Mouse (Mus musculus) mouse embryonic stem cell (cell line): ENCODE data around the gene Bmp2k.

Experiments
- in situ Hi-C, 2 experiments: fragments of 300-500 bp; cut with MboI; formaldehyde crosslinking; loops; 1 replicate in 1 of 2; 3 replicates in 1 of 2; pipeline ENCODE4 v1.14.3; 2019 to 2020; ENCODE audit warnings: low sequenced_read_pairs in 2 of 2, low pct_unique_long_range_greater_than_20kb in 1 of 2, mixed read lengths in 1 of 2; ENCODE audit not compliant: unreplicated experiment in 1 of 2

The Bmp2k gene

GRCm38 (mm10) chr5:97081481-97081880, 84.0 kb downstream of the Bmp2k start:
- in situ Hi-C loops: no loop called here

GRCm38 (mm10) chr5:97083701-97084100, 86.2 kb downstream of the Bmp2k start:
- in situ Hi-C loops: no loop called here

- in situ Hi-C loops: no loop called here
These were observed 87.1 kb downstream of the Bmp2k start for GRCm38 (mm10) chr5:97084541-97084940.

- in situ Hi-C loops: no loop called here
These were observed 87.6 kb downstream of the Bmp2k start for GRCm38 (mm10) chr5:97085071-97085470.

- in situ Hi-C loops: no loop called here
These were observed 89.6 kb downstream of the Bmp2k start for GRCm38 (mm10) chr5:97087030-97087630.

GRCm38 (mm10) chr5:97087746-97088145, 90.3 kb downstream of the Bmp2k start:
- in situ Hi-C loops: no loop called here

- in situ Hi-C loops: no loop called here
These were observed 90.7 kb downstream of the Bmp2k start for GRCm38 (mm10) chr5:97088231-97088630.

- in situ Hi-C loops: no loop called here
These were observed 91.9 kb downstream of the Bmp2k start for GRCm38 (mm10) chr5:97089426-97089825.

- in situ Hi-C loops: no loop called here
These were observed 92.7 kb downstream of the Bmp2k start for GRCm38 (mm10) chr5:97090034-97090784.

GRCm38 (mm10) chr5:97092970-97093369, 95.5 kb downstream of the Bmp2k start:
- in situ Hi-C loops: no loop called here

- in situ Hi-C loops: no loop called here
These were observed 97.8 kb downstream of the Bmp2k start for GRCm38 (mm10) chr5:97095335-97095734.

GRCm38 (mm10) chr5:97097631-97098041, 100.1 kb downstream of the Bmp2k start:
- in situ Hi-C loops: no loop called here

- in situ Hi-C loops: loop anchor here (25.0 kb wide), 2 partner anchors 1087 to 1237 kb away; partner anchors contain the start of gene Cfap299 (in 1 of the 2)
These were observed 102.5 kb downstream of the Bmp2k start for GRCm38 (mm10) chr5:97099954-97100353.

GRCm38 (mm10) chr5:97108333-97108732, 110.8 kb downstream of the Bmp2k start:
- in situ Hi-C loops: loop anchor here (25.0 kb wide), 2 partner anchors 1079 to 1229 kb away; partner anchors contain the start of gene Cfap299 (in 1 of the 2)

- in situ Hi-C loops: loop anchor here (25.0 kb wide), 2 partner anchors 1077 to 1227 kb away; partner anchors contain the start of gene Cfap299 (in 1 of the 2)
These were observed 112.6 kb downstream of the Bmp2k start for GRCm38 (mm10) chr5:97110133-97110532.

GRCm38 (mm10) chr5:97110697-97111096, 113.2 kb downstream of the Bmp2k start:
- in situ Hi-C loops: loop anchor here (25.0 kb wide), 2 partner anchors 1077 to 1227 kb away; partner anchors contain the start of gene Cfap299 (in 1 of the 2)

- in situ Hi-C loops: loop anchor here (25.0 kb wide), 2 partner anchors 1076 to 1226 kb away; partner anchors contain the start of gene Cfap299 (in 1 of the 2)
These were observed 113.9 kb downstream of the Bmp2k start, which contains the start of gene Paqr3 for GRCm38 (mm10) chr5:97111207-97111910. Paqr3 (minus strand) TSS chr5:97111596.

- in situ Hi-C loops: loop anchor here (5.0 to 25.0 kb wide), 4 partner anchors 212 to 1212 kb away; partner anchors contain the start of gene Cfap299 (in 1 of the 2)
These were observed 127.5 kb downstream of the Bmp2k start for GRCm38 (mm10) chr5:97124977-97125376.
